Comparison of ENCODE assay signal across 30 mouse cellular contexts in the genomic region with DNA sequence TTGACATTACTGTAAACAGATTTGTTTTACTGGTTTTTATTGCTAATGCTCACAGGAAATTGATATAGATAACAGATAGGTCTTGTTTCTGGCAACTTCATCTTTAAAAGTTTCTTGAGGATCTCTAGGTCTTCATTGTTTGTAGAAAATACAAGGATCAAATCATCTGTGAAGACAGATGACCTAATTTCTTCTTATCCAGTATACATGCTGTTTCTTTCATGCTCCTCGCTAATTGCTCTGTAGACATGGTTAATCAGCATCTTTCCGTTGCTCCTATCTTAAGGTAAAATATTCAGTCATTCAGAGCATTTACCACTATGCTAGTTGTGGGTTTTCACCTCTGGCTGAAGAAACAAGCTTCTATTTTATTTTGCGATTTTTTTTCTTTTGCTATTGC.
"Had no signal": no experiment of that assay in that cellular context is flagged by ENCODE, and none has a peak within 500 bp of the region (broad histone marks: within the 10 kb centered on the region; RNA-seq: fewer than 3 reads in every experiment).

No protein-coding gene starts in this region.

- H3K27ac ChIP-seq: left cerebral cortex, adult 2 months; limb, embryonic 10.5 days; limb, embryonic 12.5 days; limb, embryonic 13.5 days; limb, embryonic 15.5 days; liver, embryonic 12.5 days; liver, embryonic 13.5 days; liver, embryonic 14.5 days; liver, embryonic 15.5 days; lung, embryonic 15.5 days; macrophage; midbrain, embryonic 10.5 days; midbrain, embryonic 12.5 days; midbrain, embryonic 13.5 days; midbrain, embryonic 15.5 days had no signal

- ATAC-seq: liver, embryonic 12.5 days; liver, postnatal 0 days; lung, postnatal 0 days; midbrain, embryonic 13.5 days; midbrain, embryonic 15.5 days; midbrain, embryonic 16.5 days had no signal

- DNase-seq: left cerebral cortex, postnatal 4 days; liver; liver, embryonic 13.5 days; liver, postnatal 0 days; lung, adult 18-20 months; lung, adult 2 months; lung, embryonic 14.5 days; lung, postnatal 10 days; lung, postnatal 14 days; lung, postnatal 36 days; lung, postnatal 4 days; midbrain, embryonic 14.5 days had no signal

- H3K4me3 ChIP-seq: left cerebral cortex, adult 2 months; limb, embryonic 10.5 days; limb, embryonic 12.5 days; limb, embryonic 13.5 days; limb, embryonic 15.5 days; liver, embryonic 12.5 days; liver, embryonic 13.5 days; liver, embryonic 15.5 days; lung, embryonic 15.5 days; megakaryocyte, embryonic 14.5 days; midbrain, embryonic 10.5 days; midbrain, embryonic 12.5 days; midbrain, embryonic 13.5 days; midbrain, embryonic 15.5 days; myocyte had no signal
